Mouse (Mus musculus): ENCODE data around the gene Magea2. TPM values are rescaled to one million over a fixed set of nuclear protein-coding genes. Genes with fewer than 3 reads are reported as not detected.
"Not testable (repeated sequence)": the region's sequence is repeated elsewhere in the genome, so short reads cannot be mapped to it uniquely, and the experiment has no call there.

The Magea2 gene
- not detected in 2 replicates for polyA plus RNA-seq (2012; rRNA removed)

GRCm38 (mm10) chrX:155093566-155093965 is at the start of gene Magea2:
Gene Magea2 (minus strand): TSS chrX:155093666.
- not testable (repeated sequence) for DNase-seq (ENCODE audit: low read depth, low spot score)
- 68% methylated on average over 4 of the region's 4 CpGs for WGBS

- 77% methylated on average over 3 of the region's 3 CpGs for WGBS
- DNase-seq (ENCODE audit: low read depth, low spot score) = not testable (repeated sequence)
These were observed 34.8 kb upstream of the Magea2 start, which contains the start of gene Cldn34b2 for GRCm38 (mm10) chrX:155128312-155128711. Gene Cldn34b2 (minus strand): TSS chrX:155128412.

GRCm38 (mm10) chrX:155098024-155098423 is 4.6 kb upstream of the Magea2 start:
- DNase-seq (ENCODE audit: low read depth, low spot score) = no peak

GRCm38 (mm10) chrX:155089693-155090092 is 3.8 kb downstream of the Magea2 start, which contains the start of gene Magea1:
Gene Magea1 (minus strand): TSS chrX:155089793.
- 100% methylated on average over 1 of the region's 2 CpGs for WGBS

GRCm38 (mm10) chrX:155063045-155063444 is 30.4 kb downstream of the Magea2 start, which contains the start of gene Magea5:
Gene Magea5 (minus strand): TSS chrX:155063145.
- 80% methylated on average over 16 of the region's 16 CpGs for WGBS
- DNase-seq (ENCODE audit: low read depth, low spot score) = not testable (repeated sequence)

More at GRCm38 (mm10) chrX:155089693-155090092, 3.8 kb downstream of the Magea2 start, which contains the start of gene Magea1:
- not testable (repeated sequence) for DNase-seq (ENCODE audit: low read depth, low spot score)

GRCm38 (mm10) chrX:154995750-154996149 is 97.7 kb downstream of the Magea2 start, which contains the start of gene Magea8:
Gene Magea8 (minus strand): TSS chrX:154995850.
- DNase-seq (ENCODE audit: low read depth, low spot score) = not testable (repeated sequence)
- WGBS = 87% methylated on average over 11 of the region's 11 CpGs

Other genes with a start within 250 kb of the Magea2 start
- gene Cldn34b1, start 203.4 kb downstream of the Magea2 start, polyA plus RNA-seq (2012; rRNA removed) = not detected in 2 replicates
- gene Magea6, start 157.7 kb downstream of the Magea2 start, polyA plus RNA-seq (2012; rRNA removed) = not detected in 2 replicates
- gene Magea3, start 144.2 kb downstream of the Magea2 start, polyA plus RNA-seq (2012; rRNA removed) = not detected in 2 replicates
- not detected in 2 replicates for gene Magea8, start 97.8 kb downstream of the Magea2 start, polyA plus RNA-seq (2012; rRNA removed)
- not detected in 2 replicates for gene Magea5, start 30.5 kb downstream of the Magea2 start, polyA plus RNA-seq (2012; rRNA removed)
- gene Magea1, start 3.9 kb downstream of the Magea2 start, polyA plus RNA-seq (2012; rRNA removed) = not detected in 2 replicates
- not detected in 2 replicates for gene Cldn34b2, start 34.7 kb upstream of the Magea2 start, polyA plus RNA-seq (2012; rRNA removed)
- 61.1 and 66.4 TPM in 2 replicates for gene Sat1, start 122.8 kb upstream of the Magea2 start, polyA plus RNA-seq (2012; rRNA removed)
- 12.5 and 12.9 TPM in 2 replicates for gene Acot9, start 168.8 kb upstream of the Magea2 start, polyA plus RNA-seq (2012; rRNA removed)
- 43.7 and 47.9 TPM in 2 replicates for gene Prdx4, start 247.1 kb upstream of the Magea2 start, polyA plus RNA-seq (2012; rRNA removed)

Data from large intestine, adult 2 months (tissue).